Mouse (Mus musculus): Measurements from ENCODE around the gene Sphk2. TPM values are rescaled to one million over a fixed set of nuclear protein-coding genes. Genes with fewer than 3 reads are reported as not detected.

Sphk2 gene
- total and polyA plus RNA-seq, 2 experiments from 2014 or later: 15.8 to 23.5 TPM

GRCm38 (mm10) chr7:45723781-45724180 is 6.0 kb upstream of the Sphk2 start:
- WGBS: 95% methylated on average over 14 of the region's 14 CpGs
- peaks cover 48% of the 10 kb centered on the region for H3K36me3 ChIP-seq (ENCODE audit: insufficient read depth, low read length)
- no peak overlapping the region for H3K27ac ChIP-seq (ENCODE audit: low read depth, low read length)
- no peaks in the 10 kb centered on the region for H3K9me3 ChIP-seq (ENCODE audit: low read length)
- no peak overlapping the region for H3K4me3 ChIP-seq (ENCODE audit: low read depth, low read length)
- no peaks in the 10 kb centered on the region for H3K27me3 ChIP-seq (ENCODE audit: insufficient read depth, low read length)
- H3K4me1 ChIP-seq (ENCODE audit: insufficient read depth, low read length): peaks cover 3% of the 10 kb centered on the region; the same call in 1 of the 2 replicates
- no peak for ATAC-seq (ENCODE audit: low FRiP score)
- H3K9ac ChIP-seq (replicated peaks; ENCODE audit: low read length, poor library complexity, severe bottlenecking): no peak overlapping the region
- no peak for TF ChIP-seq CTCF (IDR thresholded peaks at IDR 0.05)
- DNase-seq (ENCODE audit: low spot score): no peak
- H3K4me2 ChIP-seq (ENCODE audit: low read depth, low read length, poor library complexity, severe bottlenecking): no peak overlapping the region

GRCm38 (mm10) chr7:45723301-45723700 is 5.5 kb upstream of the Sphk2 start:
- Histone ChIP-seq H3K27ac (ENCODE audit: low read depth, low read length) (no peak overlapping the region), H3K9ac (replicated peaks; ENCODE audit: low read length, poor library complexity, severe bottlenecking) (0 out of 2 replicates have a peak overlapping the region, but pooled peaks have one; percentile 33), H3K36me3 (ENCODE audit: insufficient read depth, low read length) (peaks cover 48% of the 10 kb centered on the region), H3K4me3 (ENCODE audit: low read depth, low read length) (no peak overlapping the region), H3K4me1 (ENCODE audit: insufficient read depth, low read length) (peaks cover 3% of the 10 kb centered on the region; the same call in 1 of the 2 replicates), H3K9me3 (ENCODE audit: low read length) (no peaks in the 10 kb centered on the region), H3K27me3 (ENCODE audit: insufficient read depth, low read length) (no peaks in the 10 kb centered on the region), H3K4me2 (ENCODE audit: low read depth, low read length, poor library complexity, severe bottlenecking) (no peak overlapping the region)
- DNase-seq (ENCODE audit: low spot score): no peak
- ATAC-seq (ENCODE audit: low FRiP score): no peak
- 95% methylated on average over 4 of the region's 4 CpGs for WGBS
- no peak for TF ChIP-seq CTCF (IDR thresholded peaks at IDR 0.05)

GRCm38 (mm10) chr7:45722348-45722713 is 4.5 kb upstream of the Sphk2 start:
- Histone ChIP-seq H3K4me2 (ENCODE audit: low read depth, low read length, poor library complexity, severe bottlenecking) (no peak overlapping the region), H3K4me3 (ENCODE audit: low read depth, low read length) (no peak overlapping the region), H3K9me3 (ENCODE audit: low read length) (no peaks in the 10 kb centered on the region), H3K27ac (ENCODE audit: low read depth, low read length) (no peak overlapping the region), H3K36me3 (ENCODE audit: insufficient read depth, low read length) (peaks cover 48% of the 10 kb centered on the region), H3K4me1 (ENCODE audit: insufficient read depth, low read length) (peaks cover 3% of the 10 kb centered on the region; the same call in 1 of the 2 replicates), H3K9ac (replicated peaks; ENCODE audit: low read length, poor library complexity, severe bottlenecking) (0 out of 2 replicates have a peak overlapping the region, but pooled peaks have one; percentile 13), H3K27me3 (ENCODE audit: insufficient read depth, low read length) (no peaks in the 10 kb centered on the region)
- 85% methylated on average over 13 of the region's 13 CpGs for WGBS
- ATAC-seq (ENCODE audit: low FRiP score) (no peak), DNase-seq (ENCODE audit: low spot score) (no peak)
- TF ChIP-seq CTCF (IDR thresholded peaks at IDR 0.05): peak; percentile 12; the same call in 1 of the 2 replicates

- no peak for TF ChIP-seq CTCF (IDR thresholded peaks at IDR 0.05)
- DNase-seq (ENCODE audit: low spot score): no peak
- no peak for ATAC-seq (ENCODE audit: low FRiP score)
- 0 out of 2 replicates have a peak overlapping the region, but pooled peaks have one; percentile 13 for H3K9ac ChIP-seq (replicated peaks; ENCODE audit: low read length, poor library complexity, severe bottlenecking)
- no peak overlapping the region for H3K4me3 ChIP-seq (ENCODE audit: low read depth, low read length)
- H3K4me2 ChIP-seq (ENCODE audit: low read depth, low read length, poor library complexity, severe bottlenecking): no peak overlapping the region
- no peaks in the 10 kb centered on the region for H3K9me3 ChIP-seq (ENCODE audit: low read length)
- no peak overlapping the region for H3K27ac ChIP-seq (ENCODE audit: low read depth, low read length)
- 64% methylated on average over 13 of the region's 13 CpGs for whole genome bisulfite sequencing
- peaks cover 48% of the 10 kb centered on the region for H3K36me3 ChIP-seq (ENCODE audit: insufficient read depth, low read length)
- H3K4me1 ChIP-seq (ENCODE audit: insufficient read depth, low read length): peaks cover 3% of the 10 kb centered on the region; the same call in 1 of the 2 replicates
- no peaks in the 10 kb centered on the region for H3K27me3 ChIP-seq (ENCODE audit: insufficient read depth, low read length)
Measured at GRCm38 (mm10) chr7:45721642-45722347, 4.0 kb upstream of the Sphk2 start.

- H3K9ac ChIP-seq (replicated peaks; ENCODE audit: low read length, poor library complexity, severe bottlenecking): no peak overlapping the region
- H3K4me3 ChIP-seq (ENCODE audit: low read depth, low read length): no peak overlapping the region
- TF ChIP-seq CTCF (IDR thresholded peaks at IDR 0.05): no peak
- DNase-seq (ENCODE audit: low spot score): no peak
- no peak overlapping the region for H3K27ac ChIP-seq (ENCODE audit: low read depth, low read length)
- H3K9me3 ChIP-seq (ENCODE audit: low read length): no peaks in the 10 kb centered on the region
- ATAC-seq (ENCODE audit: low FRiP score): no peak
- H3K4me2 ChIP-seq (ENCODE audit: low read depth, low read length, poor library complexity, severe bottlenecking): no peak overlapping the region
- peaks cover 44% of the 10 kb centered on the region for H3K36me3 ChIP-seq (ENCODE audit: insufficient read depth, low read length)
- 74% methylated on average over 7 of the region's 7 CpGs for whole genome bisulfite sequencing
- H3K4me1 ChIP-seq (ENCODE audit: insufficient read depth, low read length): peaks cover 3% of the 10 kb centered on the region; the same call in 1 of the 2 replicates
- H3K27me3 ChIP-seq (ENCODE audit: insufficient read depth, low read length): no peaks in the 10 kb centered on the region
Measured at GRCm38 (mm10) chr7:45721234-45721571, 3.4 kb upstream of the Sphk2 start.

- H3K27ac ChIP-seq (ENCODE audit: low read depth, low read length): no peak within 1 kb of the TSS
- H3K9ac ChIP-seq (replicated peaks; ENCODE audit: low read length, poor library complexity, severe bottlenecking): 0 out of 2 replicates have a peak within 1 kb of the TSS, but pooled peaks have one; percentile 13
- ATAC-seq (ENCODE audit: low FRiP score): no peak
- no peak within 1 kb of the TSS for H3K4me3 ChIP-seq (ENCODE audit: low read depth, low read length)
- no peak for DNase-seq (ENCODE audit: low spot score)
- H3K9me3 ChIP-seq (ENCODE audit: low read length): no peaks in the 10 kb centered on the region
- WGBS: 88% methylated on average over 12 of the region's 14 CpGs
- peaks cover 41% of the 10 kb centered on the region for H3K36me3 ChIP-seq (ENCODE audit: insufficient read depth, low read length)
- peaks cover 3% of the 10 kb centered on the region; the same call in 1 of the 2 replicates for H3K4me1 ChIP-seq (ENCODE audit: insufficient read depth, low read length)
- H3K27me3 ChIP-seq (ENCODE audit: insufficient read depth, low read length): no peaks in the 10 kb centered on the region
- no peak within 1 kb of the TSS for H3K4me2 ChIP-seq (ENCODE audit: low read depth, low read length, poor library complexity, severe bottlenecking)
- TF ChIP-seq CTCF (IDR thresholded peaks at IDR 0.05): peak; percentile 34
Measured at GRCm38 (mm10) chr7:45720413-45721233, 2.8 kb upstream of the Sphk2 start, which contains the start of gene Fam83e. TSS of gene Fam83e (plus strand) at chr7:45721212.
